Mouse (Mus musculus) stomach, embryonic 15.5 days (tissue): ENCODE results near the gene Olfr412. TPM values are rescaled to one million over a fixed set of nuclear protein-coding genes. Genes with fewer than 3 reads are reported as not detected.

Experiments used
- ATAC-seq: fragments of 200-750 bp; cut with Nextera tagmentation; 2 replicates; pipeline ENCODE4 v1.8.0; 2017; ENCODE audit warnings: low read depth, moderate number of reproducible peaks, moderate TSS enrichment; ENCODE audit not compliant: insufficient read depth, low FRiP score
- H3K27ac ChIP-seq: fragments of 300-500 bp; sonication (generic); 2 replicates; pipeline ENCODE4 v1.5.1; 2015; ENCODE audit warnings: mild to moderate bottlenecking, inconsistent platforms
- H3K27me3 ChIP-seq: fragments of 300-500 bp; sonication (generic); replicated peaks from 2 replicates; pipeline ENCODE4 v1.6.1; 2015; ENCODE audit warnings: inconsistent platforms
- H3K36me3 ChIP-seq: fragments of 300-500 bp; sonication (generic); 2 replicates; pipeline ENCODE4 v1.6.1; 2015; ENCODE audit warnings: inconsistent platforms
- H3K4me1 ChIP-seq: fragments of 300-500 bp; sonication (generic); 2 replicates; pipeline ENCODE4 v1.6.1; 2015; ENCODE audit warnings: inconsistent platforms
- H3K4me2 ChIP-seq: fragments of 300-500 bp; sonication (generic); 2 replicates; pipeline ENCODE4 v1.6.1; 2015; ENCODE audit warnings: mild to moderate bottlenecking, inconsistent platforms
- H3K4me3 ChIP-seq: fragments of 300-500 bp; sonication (generic); replicated peaks from 2 replicates; pipeline ENCODE4 v1.5.1; 2015; ENCODE audit warnings: inconsistent platforms
- H3K9ac ChIP-seq: fragments of 300-500 bp; sonication (generic); 2 replicates; pipeline ENCODE4 v1.6.1; 2015; ENCODE audit warnings: inconsistent platforms
- H3K9me3 ChIP-seq: fragments of 300-500 bp; sonication (generic); 2 replicates; pipeline ENCODE4 v1.6.1; 2016; ENCODE audit warnings: inconsistent platforms
- WGBS: fragments of 180-500 bp; shearing (Covaris S2); methylation state at CpG from one replicate; pipeline ENCODE4 v1.1.7; 2015; 5-methylcytosine and 5-hydroxymethylcytosine counted together
- polyA plus RNA-seq: library from polyadenylated mRNA; unstranded; fragments of >200 nt; fragmentation: Nextera tagmentation; extraction: Ambion mirVana; gene quantifications from 2 replicates; pipeline ENCODE4 v1.2.1, GENCODE M21; 2015

Olfr412 gene
- not detected in 2 replicates for polyA plus RNA-seq

DNA sequence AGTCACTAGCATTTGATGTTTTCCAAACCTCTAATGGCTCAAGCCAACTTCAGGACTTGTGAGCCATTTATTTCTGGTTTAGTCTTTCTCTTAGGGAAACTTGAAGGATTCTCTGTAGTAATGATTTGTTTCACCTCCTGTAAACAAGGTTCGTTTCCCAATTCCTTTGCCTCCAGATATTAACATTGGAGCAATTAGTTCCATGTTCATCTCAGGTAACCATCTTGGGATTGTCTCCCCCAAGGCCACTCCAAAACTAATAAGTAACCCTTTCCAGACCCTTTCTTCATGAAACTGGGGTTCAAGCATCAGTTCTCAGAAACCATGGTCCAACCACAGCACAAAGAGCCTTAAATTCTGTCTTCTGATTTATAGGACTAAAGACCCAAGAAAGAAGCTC, at the start of gene Olfr412:
Gene Olfr412, plus strand, starts transcription at position 301 of the 400 bp plus-strand sequence.
- H3K4me1 ChIP-seq = no peaks in the 10 kb centered on the region
- ATAC-seq = no peak
- H3K27me3 ChIP-seq = no peaks in the 10 kb centered on the region
- H3K9me3 ChIP-seq = no peaks in the 10 kb centered on the region
- H3K4me2 ChIP-seq = no peak within 1 kb of the TSS
- H3K27ac ChIP-seq = no peak within 1 kb of the TSS
- H3K36me3 ChIP-seq = no peaks in the 10 kb centered on the region
- no peak within 1 kb of the TSS for H3K9ac ChIP-seq
- no peak within 1 kb of the TSS for H3K4me3 ChIP-seq
- WGBS = 83% methylated on average over 1 of the region's 1 CpGs

DNA sequence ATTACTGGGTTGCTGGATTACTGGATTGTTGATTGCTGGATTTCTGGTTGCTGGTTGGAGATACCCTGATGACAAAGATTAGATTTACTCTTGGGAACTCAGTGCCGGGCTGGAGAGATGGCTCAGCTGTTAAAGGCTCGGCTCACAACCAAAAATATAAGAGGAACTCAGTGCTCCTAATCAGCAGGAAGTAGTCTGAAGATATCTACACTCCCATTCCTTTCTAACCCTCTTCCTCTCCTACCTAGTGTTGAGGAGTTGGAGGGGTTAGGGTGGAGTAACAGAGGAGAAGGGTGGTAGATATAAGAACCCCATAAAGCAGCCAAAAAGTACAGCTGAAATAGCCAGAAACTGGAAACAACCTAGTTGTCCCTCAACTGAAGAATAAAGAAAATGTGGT, 35.8 kb upstream of the Olfr412 start:
- no peaks in the 10 kb centered on the region for H3K36me3 ChIP-seq
- no peak overlapping the region for H3K27ac ChIP-seq
- H3K4me2 ChIP-seq = no peak overlapping the region
- WGBS = 75% methylated on average over 2 of the region's 2 CpGs
- H3K4me1 ChIP-seq = no peaks in the 10 kb centered on the region
- ATAC-seq = no peak
- H3K9me3 ChIP-seq = no peaks in the 10 kb centered on the region
- no peaks in the 10 kb centered on the region for H3K27me3 ChIP-seq
- no peak overlapping the region for H3K9ac ChIP-seq
- no peak overlapping the region for H3K4me3 ChIP-seq

DNA sequence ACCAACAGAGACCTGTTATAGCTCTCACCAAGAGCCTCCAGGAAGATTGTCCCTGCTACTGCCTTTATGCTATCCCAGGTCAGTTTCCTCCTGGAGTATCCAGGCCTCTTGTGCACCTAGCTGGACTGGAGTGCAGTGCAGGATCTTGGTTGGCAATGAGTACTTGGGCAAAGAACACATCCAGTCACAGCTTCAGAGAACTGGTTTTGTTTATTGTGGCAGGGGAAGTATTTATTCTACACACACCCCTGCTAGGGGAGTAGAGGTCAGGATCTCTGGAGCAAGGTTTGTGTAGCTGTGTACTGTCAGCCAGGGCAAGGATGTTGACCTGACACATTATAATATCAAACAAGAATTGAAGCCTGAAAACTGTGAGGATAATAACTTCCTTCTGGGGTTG, 33.1 kb upstream of the Olfr412 start:
- H3K9ac ChIP-seq = no peak overlapping the region
- no peak for ATAC-seq
- H3K36me3 ChIP-seq = no peaks in the 10 kb centered on the region

DNA sequence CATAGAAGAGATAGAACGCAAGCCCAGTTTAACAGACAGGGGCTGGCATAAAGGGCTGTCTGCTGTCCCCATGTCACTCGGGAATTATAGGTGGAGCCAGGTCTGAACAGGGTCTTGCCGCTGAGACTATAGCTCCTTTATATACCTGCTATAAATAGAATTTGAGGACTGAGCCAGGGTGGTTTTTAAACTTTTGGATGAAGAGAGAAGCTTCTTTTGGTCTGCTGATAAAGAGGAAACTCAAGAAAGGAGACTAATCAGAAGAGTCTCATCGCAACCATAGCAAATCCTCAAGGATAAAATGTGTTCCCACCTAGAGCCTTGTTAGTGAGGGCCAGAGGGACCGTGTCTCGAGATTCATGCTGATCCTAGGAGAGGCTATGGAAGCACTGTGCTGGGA, 23.9 kb upstream of the Olfr412 start, which contains the start of gene Olfr410:
Gene Olfr410, minus strand, starts transcription at position 101 of the 400 bp plus-strand sequence.
- WGBS = 82% methylated on average over 6 of the region's 6 CpGs
- H3K4me1 ChIP-seq = no peaks in the 10 kb centered on the region
- H3K27ac ChIP-seq = no peak within 1 kb of the TSS
- H3K9me3 ChIP-seq = no peaks in the 10 kb centered on the region
- H3K9ac ChIP-seq = no peak within 1 kb of the TSS
- no peak for ATAC-seq
- no peak within 1 kb of the TSS for H3K4me2 ChIP-seq
- no peaks in the 10 kb centered on the region for H3K27me3 ChIP-seq
- no peaks in the 10 kb centered on the region for H3K36me3 ChIP-seq
- H3K4me3 ChIP-seq = no peak within 1 kb of the TSS

More for the DNA sequence above, 33.1 kb upstream of the Olfr412 start:
- no peaks in the 10 kb centered on the region for H3K9me3 ChIP-seq
- no peak overlapping the region for H3K4me2 ChIP-seq
- no peak overlapping the region for H3K4me3 ChIP-seq
- no peak overlapping the region for H3K27ac ChIP-seq
- no peaks in the 10 kb centered on the region for H3K4me1 ChIP-seq
- H3K27me3 ChIP-seq = no peaks in the 10 kb centered on the region

DNA sequence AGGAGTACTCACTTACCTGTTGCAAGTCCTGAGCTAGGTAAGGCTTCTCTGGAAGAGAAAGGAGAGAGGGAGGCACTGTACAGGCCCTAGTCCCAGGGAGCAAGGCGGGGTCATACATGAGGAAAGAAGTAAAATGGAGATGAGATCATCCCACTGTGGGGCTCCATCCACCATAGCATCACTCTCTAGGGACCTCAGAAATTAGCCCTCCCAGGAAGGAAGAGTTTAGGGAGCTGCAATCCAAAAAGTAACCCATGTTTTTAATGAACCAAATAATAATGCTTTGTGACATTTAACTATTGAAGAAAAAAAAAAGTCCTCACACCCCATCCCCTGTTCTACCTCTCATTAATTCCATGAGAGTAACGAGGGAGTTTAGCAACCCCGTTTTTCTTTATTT, 9.3 kb upstream of the Olfr412 start, which contains the start of gene Olfr411:
Gene Olfr411, minus strand, starts transcription at position 101 of the 400 bp plus-strand sequence.
- Histone ChIP-seq H3K27ac (no peak within 1 kb of the TSS), H3K36me3 (no peaks in the 10 kb centered on the region), H3K4me2 (no peak within 1 kb of the TSS), H3K4me3 (no peak within 1 kb of the TSS), H3K9ac (no peak within 1 kb of the TSS), H3K4me1 (no peaks in the 10 kb centered on the region), H3K9me3 (no peaks in the 10 kb centered on the region), H3K27me3 (no peaks in the 10 kb centered on the region)
- ATAC-seq = no peak
- WGBS = 78% methylated on average over 3 of the region's 3 CpGs

DNA sequence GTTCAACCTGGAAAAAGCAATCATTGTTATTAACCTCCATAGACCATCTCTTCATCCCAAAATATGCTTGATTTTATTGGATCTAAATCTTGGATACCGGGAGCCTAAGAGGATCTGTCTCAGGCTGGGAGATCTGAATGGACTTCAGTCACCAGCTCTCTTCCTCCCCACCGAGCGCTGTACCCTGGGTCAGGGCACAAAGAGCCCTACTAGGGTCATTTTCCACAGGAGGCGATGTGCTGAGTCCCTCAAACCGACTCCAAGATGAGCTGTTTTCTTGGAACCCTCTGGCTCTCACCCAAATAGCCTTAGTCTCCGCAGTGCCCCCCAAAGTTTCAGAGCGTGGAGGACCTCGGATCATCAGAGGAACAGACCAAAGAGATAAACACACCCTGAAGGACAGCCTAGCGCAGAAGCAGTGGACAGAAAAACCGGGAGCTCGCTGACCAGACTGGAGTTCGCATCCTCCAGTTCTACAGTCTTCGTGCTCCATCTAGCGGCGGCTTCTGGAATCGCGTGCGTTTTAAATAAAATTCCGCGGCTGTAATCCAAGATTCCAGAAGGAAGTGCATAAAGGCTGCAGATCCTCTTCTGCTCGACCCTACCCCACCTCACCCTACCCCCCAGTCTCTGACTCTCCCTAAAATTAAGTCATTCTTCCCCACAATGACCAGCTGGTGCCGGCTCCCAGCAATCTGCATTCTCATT, 9.7 kb downstream of the Olfr412 start:
- H3K27ac ChIP-seq = no peak overlapping the region
- 0 out of 2 replicates have a peak, but pooled peaks cover 3% of the 10 kb centered on the region for H3K27me3 ChIP-seq
- no peaks in the 10 kb centered on the region for H3K36me3 ChIP-seq
- no peak overlapping the region for H3K4me2 ChIP-seq
- H3K4me3 ChIP-seq = no peak overlapping the region
- 13% methylated on average over 22 of the region's 22 CpGs for whole genome bisulfite sequencing
- no peaks in the 10 kb centered on the region for H3K9me3 ChIP-seq
- no peak for ATAC-seq
- H3K9ac ChIP-seq = no peak overlapping the region
- no peaks in the 10 kb centered on the region for H3K4me1 ChIP-seq

DNA sequence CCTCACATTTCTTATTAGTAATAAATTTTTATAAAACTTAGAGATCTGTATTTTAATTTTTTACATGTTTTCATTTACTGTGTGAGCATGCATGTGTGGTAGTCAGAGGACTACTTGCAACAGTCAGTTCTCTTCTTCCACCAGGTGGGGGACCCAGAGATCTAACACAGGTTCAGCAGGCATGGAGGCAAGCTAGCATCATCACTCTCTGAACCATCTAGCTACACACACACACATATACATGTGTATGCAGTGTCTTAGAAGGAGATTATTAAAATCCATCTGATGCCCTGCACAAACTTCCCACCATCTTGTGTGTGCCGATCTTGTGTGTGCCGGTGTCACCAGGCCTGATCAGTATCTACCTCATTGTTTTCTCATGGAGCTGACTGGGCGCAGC, 15.0 kb downstream of the Olfr412 start:
- Histone ChIP-seq H3K4me3 (no peak overlapping the region), H3K27me3 (no peaks in the 10 kb centered on the region), H3K4me1 (no peaks in the 10 kb centered on the region), H3K27ac (no peak overlapping the region), H3K36me3 (no peaks in the 10 kb centered on the region), H3K9ac (no peak overlapping the region), H3K9me3 (no peaks in the 10 kb centered on the region), H3K4me2 (no peak overlapping the region)
- ATAC-seq = no peak; the same call in 1 of the 2 replicates
- 65% methylated on average over 3 of the region's 3 CpGs for WGBS

DNA sequence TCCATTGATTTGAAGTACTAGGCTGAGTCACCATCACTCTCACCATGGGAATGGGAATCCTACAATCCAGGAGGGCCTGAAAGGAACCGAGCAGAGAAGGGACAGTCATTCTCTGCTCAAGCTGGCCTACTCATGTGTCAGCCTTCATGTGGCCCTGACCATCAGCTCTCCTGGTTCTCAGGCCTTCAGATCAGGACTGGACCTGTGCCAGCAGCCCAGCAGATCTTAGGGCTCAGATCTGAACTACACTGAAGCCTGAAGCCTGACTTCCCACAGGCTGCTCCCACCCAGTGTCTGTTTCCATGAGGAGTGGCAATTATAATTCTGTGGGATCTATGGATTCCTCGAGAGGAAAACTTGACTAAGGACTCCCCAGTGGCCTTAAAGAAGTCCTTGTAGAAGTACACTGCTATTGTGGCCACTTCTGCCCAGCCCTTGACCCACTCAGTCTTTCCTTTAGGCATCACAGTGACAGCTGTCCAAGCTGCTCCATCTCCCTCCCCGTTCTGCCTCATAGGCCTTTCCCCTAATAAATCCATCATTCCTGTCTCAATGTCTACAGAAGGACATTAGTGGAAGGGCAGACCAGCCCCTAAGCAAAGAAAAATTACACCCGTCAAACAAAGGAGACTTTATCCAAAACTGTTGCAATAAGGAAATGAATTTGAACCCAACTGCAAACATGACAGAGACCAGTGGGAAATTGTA, 17.5 kb downstream of the Olfr412 start:
- Histone ChIP-seq H3K4me1 (no peaks in the 10 kb centered on the region), H3K9me3 (no peaks in the 10 kb centered on the region), H3K4me3 (no peak overlapping the region), H3K27ac (no peak overlapping the region), H3K4me2 (no peak overlapping the region), H3K9ac (no peak overlapping the region), H3K36me3 (no peaks in the 10 kb centered on the region), H3K27me3 (no peaks in the 10 kb centered on the region)
- 42% methylated on average over 4 of the region's 4 CpGs for WGBS
- no peak for ATAC-seq

DNA sequence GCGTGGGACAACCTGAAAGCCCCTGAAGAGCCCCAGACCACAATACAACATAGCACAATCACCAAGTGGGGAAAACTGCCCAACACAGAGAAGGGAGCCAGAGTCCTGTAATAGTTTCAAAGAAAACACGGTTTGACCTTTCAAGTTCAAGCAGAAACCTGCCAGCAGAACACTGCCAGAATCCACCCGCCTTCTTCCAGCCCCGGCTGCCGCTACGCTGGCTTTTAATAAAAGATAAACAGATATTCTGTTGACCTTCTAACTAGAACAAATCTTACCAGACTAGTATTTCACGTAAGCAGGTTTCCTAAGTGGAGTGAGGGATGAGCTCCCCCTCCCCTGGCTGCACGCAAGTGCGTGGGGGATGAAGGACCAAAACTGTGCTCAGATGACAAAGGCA, 23.8 kb downstream of the Olfr412 start:
- ATAC-seq = peak; percentile 39
- no peak overlapping the region for H3K4me3 ChIP-seq
- H3K27ac ChIP-seq = no peak overlapping the region
- H3K36me3 ChIP-seq = no peaks in the 10 kb centered on the region
- 35% methylated on average over 9 of the region's 9 CpGs for WGBS
- no peaks in the 10 kb centered on the region for H3K9me3 ChIP-seq
- H3K4me2 ChIP-seq = no peak overlapping the region
- no peaks in the 10 kb centered on the region for H3K27me3 ChIP-seq
- H3K9ac ChIP-seq = no peak overlapping the region
- 0 out of 2 replicates have a peak, but pooled peaks cover 9% of the 10 kb centered on the region for H3K4me1 ChIP-seq

DNA sequence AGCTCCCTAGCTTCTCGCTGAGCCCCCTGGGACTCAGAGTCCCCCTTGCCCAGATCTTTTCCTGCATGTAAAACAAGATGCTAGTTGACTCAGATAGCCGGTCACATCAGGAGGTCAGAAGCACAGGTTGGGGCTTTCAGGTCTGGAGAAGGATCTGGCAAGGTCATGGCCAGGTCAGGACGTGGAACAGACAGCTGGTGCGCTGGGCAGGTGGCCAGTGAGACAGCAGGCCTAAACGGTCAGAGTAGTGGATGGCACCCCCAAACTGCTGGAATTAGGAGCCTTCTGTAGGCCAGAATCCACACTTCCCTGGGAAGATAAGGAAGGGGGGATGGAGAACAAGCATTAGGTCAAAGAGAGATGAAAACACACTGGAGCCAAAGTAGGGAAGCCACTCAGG, 25.3 kb downstream of the Olfr412 start:
- Histone ChIP-seq H3K27ac (no peak overlapping the region), H3K4me1 (0 out of 2 replicates have a peak, but pooled peaks cover 9% of the 10 kb centered on the region), H3K9me3 (no peaks in the 10 kb centered on the region), H3K4me2 (no peak overlapping the region), H3K36me3 (no peaks in the 10 kb centered on the region), H3K4me3 (no peak overlapping the region), H3K27me3 (no peaks in the 10 kb centered on the region), H3K9ac (no peak overlapping the region)
- 74% methylated on average over 5 of the region's 5 CpGs for WGBS
- ATAC-seq = no peak

DNA sequence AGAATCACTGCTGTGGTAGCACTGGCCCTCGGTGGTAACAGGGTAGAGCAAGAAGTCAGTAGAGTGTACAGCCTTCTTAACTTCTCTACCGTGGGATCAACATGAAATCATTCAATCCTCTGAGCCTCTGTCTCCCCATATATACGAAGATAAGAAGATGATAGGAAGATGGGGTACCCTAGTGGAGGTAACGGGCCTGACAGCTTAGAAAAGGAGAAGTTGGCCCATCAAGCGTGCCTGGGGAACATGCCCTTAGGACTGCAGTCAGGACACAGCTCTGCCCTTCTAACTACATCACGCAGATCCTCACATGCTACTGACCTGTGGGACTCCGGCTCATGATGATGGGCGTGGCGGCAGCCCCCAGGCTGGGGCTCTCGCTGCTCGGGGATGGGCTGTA, 30.0 kb downstream of the Olfr412 start:
- Histone ChIP-seq H3K4me2 (no peak overlapping the region), H3K27me3 (no peaks in the 10 kb centered on the region), H3K4me1 (no peaks in the 10 kb centered on the region), H3K4me3 (no peak overlapping the region), H3K9me3 (no peaks in the 10 kb centered on the region), H3K36me3 (no peaks in the 10 kb centered on the region), H3K27ac (no peak overlapping the region), H3K9ac (no peak overlapping the region)
- 77% methylated on average over 11 of the region's 11 CpGs for WGBS
- ATAC-seq = no peak

DNA sequence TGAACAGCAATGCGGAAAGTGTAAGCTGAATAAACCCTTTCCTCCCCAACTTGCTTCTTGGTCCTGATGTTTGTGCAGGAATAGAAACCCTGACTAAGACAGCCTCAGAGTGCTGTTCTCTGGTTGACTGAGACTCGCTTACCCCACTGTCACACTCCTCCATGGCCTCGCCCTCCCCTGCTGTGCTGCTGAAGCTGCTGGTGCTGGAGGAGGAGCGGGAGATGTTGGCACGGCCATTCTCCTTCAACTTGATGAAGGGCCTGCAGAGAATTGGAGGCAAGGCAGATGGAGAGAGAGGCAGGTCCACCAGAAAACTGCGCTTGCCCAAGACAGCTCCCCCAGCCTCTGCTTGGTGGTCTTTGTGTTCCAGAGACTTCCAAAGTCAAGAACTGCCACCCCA, 31.0 kb downstream of the Olfr412 start:
- H3K27me3 ChIP-seq = no peaks in the 10 kb centered on the region
- H3K4me1 ChIP-seq = no peaks in the 10 kb centered on the region
- 80% methylated on average over 6 of the region's 6 CpGs for WGBS

More for the DNA sequence above, 31.0 kb downstream of the Olfr412 start:
- no peak for ATAC-seq
- H3K4me2 ChIP-seq = no peak overlapping the region
- H3K27ac ChIP-seq = no peak overlapping the region
- no peaks in the 10 kb centered on the region for H3K36me3 ChIP-seq
- H3K9me3 ChIP-seq = no peaks in the 10 kb centered on the region
- H3K9ac ChIP-seq = no peak overlapping the region
- H3K4me3 ChIP-seq = no peak overlapping the region
